Mouse (Mus musculus) embryonic facial prominence, embryonic 14.5 days (tissue): Measurements from ENCODE around the gene Dcaf11. TPM values are rescaled to one million over a fixed set of nuclear protein-coding genes. Genes with fewer than 3 reads are reported as not detected.
A peak's percentile ranks its signal among the peaks of the same experiment; 100 is the strongest.

Experiments
- ATAC-seq: fragments of 200-750 bp; cut with Nextera tagmentation; 2 replicates; pipeline ENCODE4 v1.8.0; 2017; ENCODE audit warnings: low read depth, moderate number of reproducible peaks, moderate TSS enrichment
- DNase-seq: peaks from one replicate; pipeline ENCODE4 v3.0.0-alpha.2; 2015; ENCODE audit warnings: low spot score
- H3K27ac ChIP-seq: fragments of 300-500 bp; sonication (generic); replicated peaks from 2 replicates; pipeline ENCODE4 v1.5.1; 2014; ENCODE audit warnings: low read depth, mild to moderate bottlenecking, low read length, moderate library complexity
- H3K27me3 ChIP-seq: fragments of 300-500 bp; sonication (generic); replicated peaks from 2 replicates; pipeline ENCODE4 v1.6.1; 2014; ENCODE audit warnings: low read length; ENCODE audit not compliant: control insufficient read depth, insufficient read depth
- H3K36me3 ChIP-seq: fragments of 300-500 bp; sonication (generic); 2 replicates; pipeline ENCODE4 v1.6.1; 2014; ENCODE audit warnings: low read length, mixed read lengths; ENCODE audit not compliant: control insufficient read depth, insufficient read depth
- H3K4me1 ChIP-seq: fragments of 300-500 bp; sonication (generic); 2 replicates; pipeline ENCODE4 v1.6.1; 2014; ENCODE audit warnings: antibody characterized with exemption, low read length; ENCODE audit not compliant: control insufficient read depth, insufficient read depth
- H3K4me2 ChIP-seq: fragments of 300-500 bp; sonication (generic); 2 replicates; pipeline ENCODE4 v1.6.1; 2014; ENCODE audit warnings: low read depth, mild to moderate bottlenecking, low read length, moderate library complexity, mixed read lengths
- H3K4me3 ChIP-seq: fragments of 300-500 bp; sonication (generic); 2 replicates; pipeline ENCODE4 v1.5.1; 2014; ENCODE audit warnings: low read depth, mild to moderate bottlenecking, low read length
- H3K9ac ChIP-seq: fragments of 300-500 bp; sonication (generic); 2 replicates; pipeline ENCODE4 v1.6.1; 2014; ENCODE audit warnings: low read depth, mild to moderate bottlenecking, low read length, moderate library complexity, mixed read lengths
- H3K9me3 ChIP-seq: fragments of 300-500 bp; sonication (generic); 2 replicates; pipeline ENCODE4 v1.6.1; 2016; ENCODE audit warnings: low read length; ENCODE audit not compliant: control insufficient read depth
- WGBS: fragments of 180-500 bp; shearing (Covaris S2); extraction: QIAGEN DNeasy Blood & Tissue Kit; methylation state at CpG from one replicate; pipeline ENCODE4 v1.1.7; 2014; 5-methylcytosine and 5-hydroxymethylcytosine counted together
- polyA plus RNA-seq: library from polyadenylated mRNA; unstranded; fragments of >200 nt; fragmentation: Nextera tagmentation; extraction: Ambion mirVana; gene quantifications from 2 replicates; pipeline ENCODE4 v1.2.1, GENCODE M21; 2014

The Dcaf11 gene
- polyA plus RNA-seq, 1 experiment from 2014 or later, result 55.1 TPM

DNA sequence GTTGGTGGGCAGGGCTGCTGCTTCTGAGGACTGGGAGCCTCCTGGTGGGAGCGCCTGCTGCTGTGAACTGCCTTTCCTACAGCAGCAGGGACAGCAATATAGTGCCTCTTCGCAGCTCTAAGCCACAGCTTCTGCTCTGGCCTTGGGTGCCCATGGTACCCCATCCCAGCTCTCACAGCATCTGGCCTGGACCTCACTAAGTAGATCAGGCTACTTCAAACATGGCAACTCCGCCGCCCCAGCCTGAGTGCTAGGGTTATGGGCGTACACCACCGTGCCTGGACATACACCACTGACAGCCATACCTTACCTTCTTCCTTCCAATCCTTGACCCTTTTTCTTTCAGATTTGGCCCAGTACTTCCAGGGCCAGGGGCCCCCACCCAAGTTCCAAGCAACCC lies 48.5 kb downstream of the Dcaf11 start:
- no peak overlapping the region for H3K4me2 ChIP-seq
- H3K9ac ChIP-seq, result no peak overlapping the region
- H3K9me3 ChIP-seq, result no peaks in the 10 kb centered on the region
- peaks cover 4% of the 10 kb centered on the region; the same call in 1 of the 2 replicates for H3K4me1 ChIP-seq
- no peaks in the 10 kb centered on the region for H3K27me3 ChIP-seq
- WGBS, result 94% methylated on average over 6 of the region's 6 CpGs
- ATAC-seq (no peak), DNase-seq (no peak)
- H3K36me3 ChIP-seq, result peaks cover 49% of the 10 kb centered on the region
- no peak overlapping the region for H3K27ac ChIP-seq
- no peak overlapping the region for H3K4me3 ChIP-seq

DNA sequence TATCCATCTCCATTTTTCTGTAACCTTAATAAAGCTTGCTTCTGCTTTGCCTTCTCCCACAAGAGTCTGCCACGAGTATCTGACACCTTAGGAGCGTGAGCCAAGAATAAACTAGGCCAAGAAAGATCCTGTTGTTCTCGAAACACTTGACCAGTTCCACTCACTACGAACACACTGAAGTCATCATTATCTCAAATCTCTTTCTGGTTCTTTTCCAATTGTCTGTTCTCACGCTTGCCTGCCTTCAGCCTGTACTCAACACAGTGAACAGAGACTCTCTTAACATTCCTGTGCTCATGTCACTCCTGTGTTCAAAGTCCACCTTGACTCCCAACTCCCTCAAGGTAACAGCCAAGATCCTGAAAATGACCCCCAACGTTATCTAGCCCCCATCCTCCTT lies 53.5 kb downstream of the Dcaf11 start:
- no peaks in the 10 kb centered on the region for H3K4me1 ChIP-seq
- no peak overlapping the region for H3K4me3 ChIP-seq
- 63% methylated on average over 6 of the region's 6 CpGs for WGBS
- no peak overlapping the region for H3K9ac ChIP-seq
- DNase-seq (peak; percentile 8), ATAC-seq (no peak)
- H3K4me2 ChIP-seq, result no peak overlapping the region
- no peaks in the 10 kb centered on the region for H3K9me3 ChIP-seq
- H3K36me3 ChIP-seq, result peaks cover 18% of the 10 kb centered on the region
- no peak overlapping the region for H3K27ac ChIP-seq
- H3K27me3 ChIP-seq, result no peaks in the 10 kb centered on the region

DNA sequence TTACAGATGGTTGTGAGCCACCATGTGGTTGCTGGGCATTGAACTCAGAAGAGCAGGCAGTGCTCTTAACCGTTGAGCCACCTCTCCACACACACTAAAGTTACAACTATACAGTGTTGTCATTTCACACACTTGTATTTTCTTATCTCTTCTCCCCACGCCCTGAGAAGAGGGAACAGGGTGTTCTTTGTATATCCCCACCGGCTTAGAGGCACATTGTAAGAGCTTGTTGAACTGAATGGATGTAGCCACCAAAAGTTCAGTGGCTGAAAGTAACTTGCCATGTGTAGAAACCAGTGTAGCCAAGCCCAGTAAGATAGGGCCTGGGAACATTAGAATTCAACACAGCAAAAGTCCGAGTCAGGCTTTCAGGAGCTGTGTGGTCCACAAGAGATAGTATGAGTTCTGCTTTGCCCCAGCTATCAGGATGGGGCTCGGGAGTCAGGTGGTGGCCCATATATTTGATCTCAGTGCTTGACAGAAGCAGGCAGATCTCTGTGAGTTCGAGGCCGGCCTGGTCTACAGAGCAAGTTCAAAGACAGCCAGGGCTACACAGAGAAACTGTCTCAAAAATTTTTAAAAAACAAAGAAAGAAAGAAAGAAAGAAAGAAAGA lies 54.9 kb downstream of the Dcaf11 start:
- DNase-seq, result no peak
- H3K4me2 ChIP-seq, result no peak overlapping the region
- H3K9ac ChIP-seq, result no peak overlapping the region
- no peak for ATAC-seq
- H3K9me3 ChIP-seq, result no peaks in the 10 kb centered on the region
- no peak overlapping the region for H3K27ac ChIP-seq
- 0 out of 2 replicates have a peak, but pooled peaks cover 5% of the 10 kb centered on the region for H3K36me3 ChIP-seq
- peaks cover 4% of the 10 kb centered on the region; the same call in 1 of the 2 replicates for H3K4me1 ChIP-seq
- WGBS, result 73% methylated on average over 7 of the region's 7 CpGs
- H3K4me3 ChIP-seq, result no peak overlapping the region
- no peaks in the 10 kb centered on the region for H3K27me3 ChIP-seq

DNA sequence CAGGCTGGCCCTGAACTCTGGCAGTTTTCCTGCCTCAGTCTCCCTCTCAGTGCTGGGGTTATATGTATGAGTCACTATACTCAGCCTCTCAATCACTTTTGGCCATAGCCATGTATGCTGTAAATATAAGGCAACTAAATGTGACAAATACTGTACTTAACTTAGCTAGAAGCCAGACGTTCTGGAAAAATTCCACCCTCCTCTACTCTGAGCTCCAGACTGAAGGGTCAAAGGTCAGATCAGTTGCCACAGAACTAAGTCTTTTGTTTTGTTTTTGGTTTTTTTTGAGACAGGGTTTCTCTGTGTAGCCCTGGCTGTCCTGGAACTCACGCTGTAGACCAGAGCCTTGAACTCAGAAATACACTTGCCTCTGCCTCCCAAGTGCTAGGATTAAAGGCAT lies 56.1 kb downstream of the Dcaf11 start:
- Histone ChIP-seq H3K4me3 (no peak overlapping the region), H3K36me3 (no peaks in the 10 kb centered on the region), H3K27me3 (no peaks in the 10 kb centered on the region), H3K4me1 (peaks cover 4% of the 10 kb centered on the region; the same call in 1 of the 2 replicates), H3K4me2 (no peak overlapping the region), H3K9me3 (no peaks in the 10 kb centered on the region), H3K9ac (no peak overlapping the region), H3K27ac (no peak overlapping the region)
- DNase-seq, result no peak
- whole genome bisulfite sequencing, result 39% methylated on average over 2 of the region's 2 CpGs
- ATAC-seq, result no peak

DNA sequence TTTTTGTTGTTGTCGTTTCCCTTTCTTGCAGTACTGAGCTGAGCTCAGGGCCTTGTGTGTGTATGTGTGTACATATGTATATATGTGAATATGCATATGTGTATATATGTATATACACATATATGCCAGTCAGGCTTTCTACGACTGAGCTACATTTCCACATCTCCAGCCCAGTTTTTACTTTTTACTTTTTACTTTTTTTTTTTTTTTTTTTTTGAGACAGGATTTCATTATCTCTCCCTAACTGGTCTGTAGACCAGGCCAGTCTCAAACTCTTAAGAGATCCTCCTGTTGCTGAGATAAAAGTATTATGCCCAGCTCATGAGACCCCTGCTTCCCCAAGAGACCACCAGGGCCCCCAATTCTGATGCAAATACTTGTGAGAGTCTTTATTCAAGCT lies 57.0 kb downstream of the Dcaf11 start:
- no peak overlapping the region for H3K4me2 ChIP-seq
- 92% methylated on average over 2 of the region's 2 CpGs for WGBS
- no peak overlapping the region for H3K9ac ChIP-seq
- H3K27ac ChIP-seq, result no peak overlapping the region
- DNase-seq (no peak), ATAC-seq (no peak)
- no peaks in the 10 kb centered on the region for H3K36me3 ChIP-seq
- peaks cover 4% of the 10 kb centered on the region; the same call in 1 of the 2 replicates for H3K4me1 ChIP-seq
- H3K4me3 ChIP-seq, result no peak overlapping the region
- H3K9me3 ChIP-seq, result no peaks in the 10 kb centered on the region
- no peaks in the 10 kb centered on the region for H3K27me3 ChIP-seq

DNA sequence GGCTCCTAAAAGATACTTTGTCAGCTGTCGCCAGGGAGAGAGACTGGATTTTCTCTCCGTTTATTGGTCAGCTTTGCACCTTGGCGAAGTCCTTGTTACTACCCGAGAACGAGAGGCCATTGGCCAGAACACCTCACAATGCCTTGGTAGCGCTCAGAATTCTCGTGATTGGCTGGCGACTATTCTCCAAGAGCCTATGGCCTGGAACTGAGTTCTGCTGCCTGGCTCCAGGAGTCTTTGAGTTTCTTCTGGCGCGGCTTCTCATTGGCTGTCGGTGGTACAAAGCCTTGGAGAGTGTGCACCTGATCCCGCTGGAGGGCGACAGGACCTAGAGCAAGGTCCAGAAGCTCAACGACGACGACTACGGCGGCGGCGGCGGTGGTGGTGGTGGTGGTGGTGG lies 58.0 kb downstream of the Dcaf11 start, which contains the start of gene Rec8:
Rec8 (plus strand) TSS at position 216 of the 400 bp plus-strand sequence.
- peak; percentile 84 for ATAC-seq
- WGBS, result 29% methylated on average over 18 of the region's 21 CpGs
- Histone ChIP-seq H3K9ac (peak within 1 kb of the TSS; percentile 34), H3K27ac (no peak within 1 kb of the TSS), H3K9me3 (no peaks in the 10 kb centered on the region), H3K27me3 (no peaks in the 10 kb centered on the region), H3K4me1 (peaks cover 4% of the 10 kb centered on the region; the same call in 1 of the 2 replicates), H3K36me3 (no peaks in the 10 kb centered on the region), H3K4me2 (peak within 1 kb of the TSS; percentile 32), H3K4me3 (no peak within 1 kb of the TSS; the same call in 1 of the 2 replicates)
- DNase-seq, result peak; percentile 69

DNA sequence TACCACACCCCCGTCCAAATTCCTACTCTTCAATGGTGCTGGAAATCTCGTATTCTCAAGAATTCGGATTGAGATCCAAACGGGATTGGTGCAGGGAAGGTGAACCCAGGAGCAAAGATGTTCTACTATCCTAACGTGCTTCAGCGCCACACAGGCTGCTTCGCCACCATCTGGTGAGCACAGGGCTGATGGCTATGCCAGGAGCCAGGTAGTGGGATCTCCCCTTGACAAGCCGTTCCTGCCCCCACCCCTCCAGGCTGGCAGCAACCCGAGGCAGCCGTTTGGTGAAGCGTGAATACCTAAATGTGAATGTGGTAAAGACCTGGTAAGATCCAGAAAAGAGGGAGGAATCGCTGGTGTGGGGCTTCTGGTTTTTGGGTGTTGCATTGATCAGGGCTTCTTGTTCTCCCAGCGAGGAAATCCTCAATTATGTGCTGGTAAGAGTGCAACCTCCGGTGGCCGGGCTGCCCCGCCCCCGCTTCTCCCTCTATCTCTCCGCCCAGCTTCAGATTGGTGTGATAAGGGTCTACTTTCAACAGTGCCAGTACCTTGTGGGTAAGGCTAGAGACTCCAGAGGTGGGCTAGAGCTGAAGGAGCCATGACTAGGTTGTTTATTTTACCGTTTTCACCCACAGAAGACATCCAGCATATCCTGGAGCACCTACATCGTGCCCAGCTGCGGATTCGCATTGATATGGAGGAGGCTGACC lies 58.8 kb downstream of the Dcaf11 start:
- 38% methylated on average over 22 of the region's 22 CpGs for WGBS
- no peak overlapping the region; the same call in 1 of the 2 replicates for H3K4me3 ChIP-seq
- no peaks in the 10 kb centered on the region for H3K9me3 ChIP-seq
- peak overlapping the region; percentile 32 for H3K4me2 ChIP-seq
- ATAC-seq (no peak), DNase-seq (no peak)
- peaks cover 4% of the 10 kb centered on the region; the same call in 1 of the 2 replicates for H3K4me1 ChIP-seq
- H3K27ac ChIP-seq, result no peak overlapping the region
- H3K36me3 ChIP-seq, result peaks cover 3% of the 10 kb centered on the region; the same call in 1 of the 2 replicates
- H3K27me3 ChIP-seq, result no peaks in the 10 kb centered on the region
- peak overlapping the region; percentile 34 for H3K9ac ChIP-seq
